Mouse (Mus musculus): Measurements from ENCODE around the gene Myo1h. TPM values are rescaled to one million over a fixed set of nuclear protein-coding genes. Genes with fewer than 3 reads are reported as not detected.

Gene Myo1h
- polyA plus RNA-seq, 1 experiment, result 2.5 TPM

GRCm38 (mm10) chr5:114288396-114288795 is 570 bp upstream of the Myo1h start:
- Histone ChIP-seq H3K4me1 (ENCODE audit: control insufficient read depth, insufficient read depth, low read length) (no peaks in the 10 kb centered on the region), H3K27ac (ENCODE audit: insufficient read depth, low read length) (no peak overlapping the region), H3K4me3 (ENCODE audit: insufficient read depth, low read length) (no peak overlapping the region)
- no peak for TF ChIP-seq CTCF (IDR thresholded peaks at IDR 0.05; ENCODE audit: borderline replicate concordance, insufficient read depth, low read length)
- TF ChIP-seq POLR2A (IDR thresholded peaks at IDR 0.05; ENCODE audit: low read depth, low read length), result no peak

- TF ChIP-seq POLR2A (IDR thresholded peaks at IDR 0.05; ENCODE audit: low read depth, low read length) (no peak), CTCF (IDR thresholded peaks at IDR 0.05; ENCODE audit: borderline replicate concordance, insufficient read depth, low read length) (no peak)
- Histone ChIP-seq H3K4me3 (ENCODE audit: insufficient read depth, low read length) (no peak overlapping the region), H3K4me1 (ENCODE audit: control insufficient read depth, insufficient read depth, low read length) (no peaks in the 10 kb centered on the region), H3K27ac (ENCODE audit: insufficient read depth, low read length) (no peak overlapping the region)
Measured at GRCm38 (mm10) chr5:114290004-114290403, 1.0 kb downstream of the Myo1h start.

GRCm38 (mm10) chr5:114296693-114297631 is 8.0 kb downstream of the Myo1h start:
- Histone ChIP-seq H3K4me1 (ENCODE audit: control insufficient read depth, insufficient read depth, low read length) (no peaks in the 10 kb centered on the region), H3K27ac (ENCODE audit: insufficient read depth, low read length) (no peak overlapping the region), H3K4me3 (ENCODE audit: insufficient read depth, low read length) (no peak overlapping the region)
- TF ChIP-seq CTCF (IDR thresholded peaks at IDR 0.05; ENCODE audit: borderline replicate concordance, insufficient read depth, low read length) (no peak), POLR2A (IDR thresholded peaks at IDR 0.05; ENCODE audit: low read depth, low read length) (no peak)

- Histone ChIP-seq H3K27ac (ENCODE audit: insufficient read depth, low read length) (no peak overlapping the region), H3K4me1 (ENCODE audit: control insufficient read depth, insufficient read depth, low read length) (no peaks in the 10 kb centered on the region), H3K4me3 (ENCODE audit: insufficient read depth, low read length) (no peak overlapping the region)
- TF ChIP-seq POLR2A (IDR thresholded peaks at IDR 0.05; ENCODE audit: low read depth, low read length), result no peak
- TF ChIP-seq CTCF (IDR thresholded peaks at IDR 0.05; ENCODE audit: borderline replicate concordance, insufficient read depth, low read length), result no peak
Measured at GRCm38 (mm10) chr5:114298212-114298894, 9.4 kb downstream of the Myo1h start.

- Histone ChIP-seq H3K4me3 (ENCODE audit: insufficient read depth, low read length) (no peak overlapping the region), H3K27ac (ENCODE audit: insufficient read depth, low read length) (no peak overlapping the region), H3K4me1 (ENCODE audit: control insufficient read depth, insufficient read depth, low read length) (no peaks in the 10 kb centered on the region)
- TF ChIP-seq CTCF (IDR thresholded peaks at IDR 0.05; ENCODE audit: borderline replicate concordance, insufficient read depth, low read length) (no peak), POLR2A (IDR thresholded peaks at IDR 0.05; ENCODE audit: low read depth, low read length) (no peak)
Measured at GRCm38 (mm10) chr5:114299156-114299855, 10.3 kb downstream of the Myo1h start.

GRCm38 (mm10) chr5:114299883-114300610 is 11.1 kb downstream of the Myo1h start:
- Histone ChIP-seq H3K27ac (ENCODE audit: insufficient read depth, low read length) (no peak overlapping the region), H3K4me3 (ENCODE audit: insufficient read depth, low read length) (no peak overlapping the region), H3K4me1 (ENCODE audit: control insufficient read depth, insufficient read depth, low read length) (no peaks in the 10 kb centered on the region)
- TF ChIP-seq CTCF (IDR thresholded peaks at IDR 0.05; ENCODE audit: borderline replicate concordance, insufficient read depth, low read length) (no peak), POLR2A (IDR thresholded peaks at IDR 0.05; ENCODE audit: low read depth, low read length) (no peak)

- no peak overlapping the region for H3K4me3 ChIP-seq (ENCODE audit: insufficient read depth, low read length)
- TF ChIP-seq POLR2A (IDR thresholded peaks at IDR 0.05; ENCODE audit: low read depth, low read length) (no peak), CTCF (IDR thresholded peaks at IDR 0.05; ENCODE audit: borderline replicate concordance, insufficient read depth, low read length) (no peak)
- H3K4me1 ChIP-seq (ENCODE audit: control insufficient read depth, insufficient read depth, low read length), result no peaks in the 10 kb centered on the region
- no peak overlapping the region for H3K27ac ChIP-seq (ENCODE audit: insufficient read depth, low read length)
Measured at GRCm38 (mm10) chr5:114303166-114303565, 14.2 kb downstream of the Myo1h start.

- H3K4me1 ChIP-seq (ENCODE audit: control insufficient read depth, insufficient read depth, low read length), result no peaks in the 10 kb centered on the region
- TF ChIP-seq POLR2A (IDR thresholded peaks at IDR 0.05; ENCODE audit: low read depth, low read length), result no peak
- no peak for TF ChIP-seq CTCF (IDR thresholded peaks at IDR 0.05; ENCODE audit: borderline replicate concordance, insufficient read depth, low read length)
- H3K4me3 ChIP-seq (ENCODE audit: insufficient read depth, low read length), result no peak overlapping the region
- H3K27ac ChIP-seq (ENCODE audit: insufficient read depth, low read length), result no peak overlapping the region
Measured at GRCm38 (mm10) chr5:114306496-114306895, 17.5 kb downstream of the Myo1h start.

Measured in embryonic fibroblast, embryonic 13.5 days (primary cell).